Mouse (Mus musculus): ENCODE measurements around the gene Frmd5. TPM values are rescaled to one million over a fixed set of nuclear protein-coding genes. Genes with fewer than 3 reads are reported as not detected.

Gene Frmd5
- polyA plus RNA-seq, 1 experiment, result 8.8 TPM

- no peak for TF ChIP-seq CTCF (IDR thresholded peaks at IDR 0.05; ENCODE audit: borderline replicate concordance, control insufficient read depth, extremely low read depth, insufficient read depth, low read length, poor library complexity)
- TF ChIP-seq POLR2A (IDR thresholded peaks at IDR 0.05; ENCODE audit: control insufficient read depth, extremely low read depth, insufficient read depth, low read length, poor library complexity), result no peak
- Histone ChIP-seq H3K27me3 (ENCODE audit: control insufficient read depth, insufficient read depth, low read length) (no peaks in the 10 kb centered on the region), H3K4me3 (ENCODE audit: control insufficient read depth, insufficient read depth, low read length) (no peak overlapping the region), H3K27ac (ENCODE audit: control insufficient read depth, insufficient read depth, low read length) (no peak overlapping the region), H3K4me1 (replicated peaks; ENCODE audit: control insufficient read depth, insufficient read depth, low read length) (no peaks in the 10 kb centered on the region), H3K36me3 (ENCODE audit: control insufficient read depth, insufficient read depth, low read length) (no peaks in the 10 kb centered on the region)
- 81% methylated on average over 7 of the region's 7 CpGs for whole genome bisulfite sequencing
- DNase-seq, result no peak
Measured at GRCm38 (mm10) chr2:121598249-121598648, 208.6 kb downstream of the Frmd5 start.

DNA sequence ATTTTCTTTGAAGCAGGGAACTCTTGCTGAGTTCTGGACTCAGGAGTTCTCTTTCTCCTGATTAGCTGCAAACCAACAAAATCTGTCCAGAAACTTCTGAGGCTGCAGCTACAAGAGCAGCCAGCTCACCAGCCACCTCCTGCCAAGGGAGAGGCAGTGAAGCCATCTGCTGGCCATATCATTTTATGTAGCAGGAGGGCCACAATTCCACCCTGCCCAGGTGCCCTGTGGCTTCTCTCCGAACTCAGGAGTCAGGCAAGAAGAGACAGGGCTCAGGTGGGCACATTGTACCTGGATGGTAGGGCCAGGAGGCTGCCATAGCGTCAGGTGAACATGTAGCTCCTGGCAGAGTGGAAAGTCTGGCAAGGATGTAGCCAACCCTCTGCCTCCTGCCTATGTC lies 210.3 kb downstream of the Frmd5 start:
- no peak overlapping the region for H3K27ac ChIP-seq (ENCODE audit: control insufficient read depth, insufficient read depth, low read length)
- H3K4me3 ChIP-seq (ENCODE audit: control insufficient read depth, insufficient read depth, low read length), result no peak overlapping the region
- no peaks in the 10 kb centered on the region for H3K36me3 ChIP-seq (ENCODE audit: control insufficient read depth, insufficient read depth, low read length)
- no peaks in the 10 kb centered on the region for H3K27me3 ChIP-seq (ENCODE audit: control insufficient read depth, insufficient read depth, low read length)
- TF ChIP-seq CTCF (IDR thresholded peaks at IDR 0.05; ENCODE audit: borderline replicate concordance, control insufficient read depth, extremely low read depth, insufficient read depth, low read length, poor library complexity) (no peak), POLR2A (IDR thresholded peaks at IDR 0.05; ENCODE audit: control insufficient read depth, extremely low read depth, insufficient read depth, low read length, poor library complexity) (no peak)
- WGBS, result 82% methylated on average over 2 of the region's 2 CpGs
- H3K4me1 ChIP-seq (replicated peaks; ENCODE audit: control insufficient read depth, insufficient read depth, low read length), result no peaks in the 10 kb centered on the region
- DNase-seq, result no peak

GRCm38 (mm10) chr2:121594660-121595291 lies 212.1 kb downstream of the Frmd5 start:
- no peaks in the 10 kb centered on the region for H3K27me3 ChIP-seq (ENCODE audit: control insufficient read depth, insufficient read depth, low read length)
- H3K4me3 ChIP-seq (ENCODE audit: control insufficient read depth, insufficient read depth, low read length), result no peak overlapping the region
- no peak for DNase-seq
- WGBS, result 19% methylated on average over 8 of the region's 8 CpGs
- no peak overlapping the region for H3K27ac ChIP-seq (ENCODE audit: control insufficient read depth, insufficient read depth, low read length)
- H3K4me1 ChIP-seq (replicated peaks; ENCODE audit: control insufficient read depth, insufficient read depth, low read length), result no peaks in the 10 kb centered on the region
- H3K36me3 ChIP-seq (ENCODE audit: control insufficient read depth, insufficient read depth, low read length), result no peaks in the 10 kb centered on the region
- TF ChIP-seq POLR2A (IDR thresholded peaks at IDR 0.05; ENCODE audit: control insufficient read depth, extremely low read depth, insufficient read depth, low read length, poor library complexity) (no peak), CTCF (IDR thresholded peaks at IDR 0.05; ENCODE audit: borderline replicate concordance, control insufficient read depth, extremely low read depth, insufficient read depth, low read length, poor library complexity) (no peak)

- H3K36me3 ChIP-seq (ENCODE audit: control insufficient read depth, insufficient read depth, low read length), result no peaks in the 10 kb centered on the region
- no peak overlapping the region for H3K4me3 ChIP-seq (ENCODE audit: control insufficient read depth, insufficient read depth, low read length)
- TF ChIP-seq POLR2A (IDR thresholded peaks at IDR 0.05; ENCODE audit: control insufficient read depth, extremely low read depth, insufficient read depth, low read length, poor library complexity) (no peak), CTCF (IDR thresholded peaks at IDR 0.05; ENCODE audit: borderline replicate concordance, control insufficient read depth, extremely low read depth, insufficient read depth, low read length, poor library complexity) (no peak)
- no peaks in the 10 kb centered on the region for H3K4me1 ChIP-seq (replicated peaks; ENCODE audit: control insufficient read depth, insufficient read depth, low read length)
- DNase-seq, result no peak
- 70% methylated on average over 3 of the region's 3 CpGs for WGBS
- no peaks in the 10 kb centered on the region for H3K27me3 ChIP-seq (ENCODE audit: control insufficient read depth, insufficient read depth, low read length)
- H3K27ac ChIP-seq (ENCODE audit: control insufficient read depth, insufficient read depth, low read length), result no peak overlapping the region
Measured at GRCm38 (mm10) chr2:121594131-121594530, 212.8 kb downstream of the Frmd5 start.

DNA sequence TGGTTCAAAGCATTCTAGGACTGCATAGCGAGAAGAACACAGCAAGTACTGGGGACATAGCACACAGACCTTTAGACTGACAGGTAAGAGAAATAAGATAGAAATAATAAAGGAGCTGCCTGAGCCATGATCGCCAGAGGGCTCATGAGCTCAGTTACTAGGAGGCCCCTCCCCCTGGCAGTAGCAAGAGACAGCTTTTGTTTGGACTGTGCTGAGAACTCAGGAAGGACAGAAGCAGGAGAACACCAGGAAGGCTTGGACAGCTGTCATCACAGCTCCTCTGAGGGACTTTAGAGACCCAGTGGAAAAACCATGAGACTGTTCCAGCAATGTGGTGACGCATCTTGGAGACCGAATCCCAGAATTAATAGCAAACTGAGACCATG lies 218.6 kb downstream of the Frmd5 start:
- no peaks in the 10 kb centered on the region for H3K36me3 ChIP-seq (ENCODE audit: control insufficient read depth, insufficient read depth, low read length)
- 78% methylated on average over 4 of the region's 4 CpGs for WGBS
- no peaks in the 10 kb centered on the region for H3K27me3 ChIP-seq (ENCODE audit: control insufficient read depth, insufficient read depth, low read length)
- H3K27ac ChIP-seq (ENCODE audit: control insufficient read depth, insufficient read depth, low read length), result no peak overlapping the region
- no peak for TF ChIP-seq CTCF (IDR thresholded peaks at IDR 0.05; ENCODE audit: borderline replicate concordance, control insufficient read depth, extremely low read depth, insufficient read depth, low read length, poor library complexity)
- no peak for TF ChIP-seq POLR2A (IDR thresholded peaks at IDR 0.05; ENCODE audit: control insufficient read depth, extremely low read depth, insufficient read depth, low read length, poor library complexity)
- no peak for DNase-seq
- H3K4me1 ChIP-seq (replicated peaks; ENCODE audit: control insufficient read depth, insufficient read depth, low read length), result no peaks in the 10 kb centered on the region
- no peak overlapping the region for H3K4me3 ChIP-seq (ENCODE audit: control insufficient read depth, insufficient read depth, low read length)

DNA sequence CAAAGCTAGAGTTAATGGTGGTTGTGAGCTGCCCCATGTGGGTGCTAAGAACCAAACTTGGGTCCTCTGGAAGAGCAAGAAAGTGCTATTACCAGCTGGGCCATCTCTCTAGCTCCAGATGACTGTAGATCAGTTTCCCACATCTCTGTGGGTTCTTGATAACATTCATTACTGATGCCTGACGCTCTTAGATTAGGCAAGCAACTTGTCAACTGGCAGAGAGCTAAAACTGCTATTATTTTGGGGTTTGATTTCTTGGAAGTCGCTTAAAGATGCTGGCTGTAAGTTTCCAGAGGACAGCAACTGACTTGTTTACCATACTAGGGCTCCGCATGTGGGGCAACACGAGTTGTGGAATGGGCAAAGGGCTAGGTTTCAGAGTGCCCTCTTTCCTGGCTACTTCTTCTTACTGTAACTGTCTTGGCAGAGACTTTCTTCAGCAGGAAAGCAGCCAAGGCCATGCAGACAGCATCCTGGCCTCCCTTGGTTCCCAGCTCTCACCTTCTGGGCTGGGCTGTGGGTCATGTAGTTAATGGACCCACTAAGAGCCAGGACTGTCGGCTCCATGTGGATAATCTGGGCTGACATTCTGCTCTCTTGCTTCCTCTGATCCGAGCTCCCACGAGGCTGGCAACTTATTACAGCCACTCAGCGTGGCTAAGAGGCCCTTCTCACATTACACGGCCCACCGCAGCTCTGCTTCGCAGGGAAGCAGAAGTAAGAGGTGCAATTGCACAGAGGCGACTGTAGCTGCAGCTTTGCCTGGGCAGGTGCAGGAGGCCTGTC lies 219.2 kb downstream of the Frmd5 start:
- no peak overlapping the region for H3K27ac ChIP-seq (ENCODE audit: control insufficient read depth, insufficient read depth, low read length)
- no peak for DNase-seq
- no peaks in the 10 kb centered on the region for H3K4me1 ChIP-seq (replicated peaks; ENCODE audit: control insufficient read depth, insufficient read depth, low read length)
- WGBS, result 45% methylated on average over 12 of the region's 12 CpGs
- no peaks in the 10 kb centered on the region for H3K27me3 ChIP-seq (ENCODE audit: control insufficient read depth, insufficient read depth, low read length)
- no peak for TF ChIP-seq POLR2A (IDR thresholded peaks at IDR 0.05; ENCODE audit: control insufficient read depth, extremely low read depth, insufficient read depth, low read length, poor library complexity)
- TF ChIP-seq CTCF (IDR thresholded peaks at IDR 0.05; ENCODE audit: borderline replicate concordance, control insufficient read depth, extremely low read depth, insufficient read depth, low read length, poor library complexity), result no peak
- H3K4me3 ChIP-seq (ENCODE audit: control insufficient read depth, insufficient read depth, low read length), result no peak overlapping the region
- no peaks in the 10 kb centered on the region for H3K36me3 ChIP-seq (ENCODE audit: control insufficient read depth, insufficient read depth, low read length)

Measured in thymus, adult 2 months (tissue).